Mouse (Mus musculus) heart, postnatal 0 days (tissue): ENCODE measurements at regions not wholly inside any gene's neighbourhood (a gene's known extent, or its start where the extent isn't known, plus 50 kb on each side); places are given as distances from the start of the nearest gene placed in this dataset.

Source experiments
- ATAC-seq: fragments of 200-750 bp; cut with Nextera tagmentation; 2 replicates; pipeline ENCODE4 v1.8.0; 2017; ENCODE audit warnings: low read depth, moderate number of reproducible peaks, moderate library complexity; ENCODE audit not compliant: insufficient read depth
- DNase-seq: peaks from one replicate; pipeline ENCODE4 v3.0.0-alpha.2; 2016; ENCODE audit warnings: low spot score
- H3K27ac ChIP-seq: fragments of 300-500 bp; sonication (generic); 2 replicates; pipeline ENCODE4 v1.5.1; 2014; ENCODE audit warnings: low read depth, mild to moderate bottlenecking
- H3K27me3 ChIP-seq: fragments of 300-500 bp; sonication (generic); 2 replicates; pipeline ENCODE4 v1.6.1; 2014; ENCODE audit warnings: low read length, mixed read lengths; ENCODE audit not compliant: control insufficient read depth, insufficient read depth
- H3K36me3 ChIP-seq: fragments of 300-500 bp; sonication (generic); replicated peaks from 2 replicates; pipeline ENCODE4 v1.6.1; 2014; ENCODE audit warnings: low read length, mixed read lengths; ENCODE audit not compliant: control insufficient read depth, insufficient read depth
- H3K4me1 ChIP-seq: fragments of 300-500 bp; sonication (generic); 2 replicates; pipeline ENCODE4 v1.6.1; 2014; ENCODE audit warnings: antibody characterized with exemption; ENCODE audit not compliant: control insufficient read depth, insufficient read depth
- H3K4me2 ChIP-seq: fragments of 300-500 bp; sonication (generic); 2 replicates; pipeline ENCODE4 v1.6.1; 2014; ENCODE audit warnings: low read depth, mild to moderate bottlenecking, low read length, moderate library complexity
- H3K4me3 ChIP-seq: fragments of 300-500 bp; sonication (generic); 2 replicates; pipeline ENCODE4 v1.5.1; 2014; ENCODE audit warnings: low read depth, low read length
- H3K9ac ChIP-seq: fragments of 300-500 bp; sonication (generic); replicated peaks from 2 replicates; pipeline ENCODE4 v1.6.1; 2014; ENCODE audit warnings: low read depth, low read length, mixed read lengths
- H3K9me3 ChIP-seq: fragments of 300-500 bp; sonication (generic); replicated peaks from 2 replicates; pipeline ENCODE4 v1.6.1; 2016; ENCODE audit warnings: low read length; ENCODE audit not compliant: control insufficient read depth
- CTCF ChIP-seq: IDR thresholded peaks from 2 replicates; pipeline ENCODE4 v1.5.1; 2016; ENCODE audit warnings: antibody characterized with exemption, control low read depth, low read depth
- EP300 ChIP-seq: IDR thresholded peaks from 2 replicates; pipeline ENCODE4 v1.6.1; 2016; ENCODE audit warnings: antibody characterized with exemption, low read depth
- WGBS: fragments of 180-500 bp; shearing (Covaris S2); extraction: QIAGEN DNeasy Blood & Tissue Kit; methylation state at CpG from one replicate; pipeline ENCODE4 v1.1.7; 2014; 5-methylcytosine and 5-hydroxymethylcytosine counted together

DNA sequence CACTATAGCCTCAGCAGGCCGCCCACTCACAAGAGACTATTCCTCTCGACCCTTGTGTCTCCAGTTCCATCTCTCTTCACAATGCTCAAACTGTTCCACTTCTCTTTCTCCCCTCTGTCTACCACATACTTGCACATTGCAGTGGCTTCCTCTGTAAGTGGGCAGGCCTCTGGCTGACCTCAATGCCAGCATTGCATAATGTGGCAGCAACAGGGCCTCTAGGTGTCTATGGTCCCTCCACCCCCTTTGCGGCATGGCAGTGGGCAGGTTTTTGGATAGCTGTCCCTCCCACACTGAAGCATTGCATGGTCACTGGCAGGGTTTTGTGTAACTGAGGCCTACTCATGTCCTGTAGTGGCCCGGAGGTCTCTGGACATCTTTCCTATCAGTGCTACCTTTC, 302.7 kb upstream of the Kcnh8 start:
- no peak for TF ChIP-seq CTCF
- no peak for TF ChIP-seq EP300
- H3K9ac ChIP-seq: no peak overlapping the region
- H3K36me3 ChIP-seq: no peaks in the 10 kb centered on the region
- H3K4me2 ChIP-seq: no peak overlapping the region
- H3K27ac ChIP-seq: no peak overlapping the region
- no peak for ATAC-seq
- no peak overlapping the region for H3K4me3 ChIP-seq
- no peaks in the 10 kb centered on the region for H3K4me1 ChIP-seq
- no peaks in the 10 kb centered on the region for H3K27me3 ChIP-seq
- DNase-seq: no peak
- H3K9me3 ChIP-seq: no peaks in the 10 kb centered on the region
- WGBS: 81% methylated on average over 4 of the region's 4 CpGs

DNA sequence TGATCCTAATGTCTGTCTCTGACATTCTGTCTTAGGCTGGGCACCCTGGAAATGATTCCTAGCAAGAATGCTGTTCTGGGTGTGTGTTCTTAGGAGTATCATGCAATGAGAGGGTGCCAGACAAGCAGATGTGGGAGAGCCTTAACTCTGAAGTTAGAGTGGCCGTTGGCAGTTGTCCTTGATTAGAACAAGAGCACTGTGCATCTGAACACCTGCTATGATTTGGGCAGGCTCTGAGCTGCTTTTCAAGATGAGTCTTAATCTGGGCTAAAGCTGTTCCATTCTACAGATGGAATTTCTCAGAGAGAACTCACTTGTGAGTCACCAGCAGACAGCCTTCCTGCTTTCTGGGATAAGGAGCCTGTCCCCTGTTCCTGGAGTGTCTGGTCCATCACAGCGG, 317.1 kb upstream of the Kcnh8 start:
- 73% methylated on average over 2 of the region's 2 CpGs for WGBS
- no peak for TF ChIP-seq EP300
- no peak for TF ChIP-seq CTCF
- Histone ChIP-seq H3K27ac (no peak overlapping the region; the same call in 1 of the 2 replicates), H3K9ac (no peak overlapping the region), H3K9me3 (no peaks in the 10 kb centered on the region), H3K4me2 (no peak overlapping the region), H3K27me3 (no peaks in the 10 kb centered on the region), H3K36me3 (no peaks in the 10 kb centered on the region), H3K4me3 (no peak overlapping the region), H3K4me1 (no peaks in the 10 kb centered on the region)
- no peak for ATAC-seq
- no peak for DNase-seq

DNA sequence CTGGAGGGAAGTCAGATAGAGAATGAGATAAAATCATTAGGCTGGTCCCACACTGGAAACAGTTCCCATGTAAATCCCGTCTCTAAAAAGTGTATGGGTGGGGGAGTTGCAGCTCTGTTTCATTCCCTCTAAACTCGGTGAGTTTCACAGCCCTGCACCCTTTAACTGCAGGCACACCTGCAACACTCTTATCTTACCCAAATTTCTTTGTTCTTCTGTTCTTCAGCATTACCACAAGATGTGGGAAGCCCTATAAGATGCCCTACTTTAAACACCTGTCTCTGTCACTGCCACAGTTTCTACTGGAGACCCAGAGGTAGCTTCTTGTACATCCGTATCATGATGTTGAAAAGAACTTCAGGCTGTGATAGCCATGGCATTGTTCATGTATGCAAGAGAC, 320.2 kb upstream of the Kcnh8 start:
- ATAC-seq (no peak), DNase-seq (no peak)
- Histone ChIP-seq H3K4me2 (no peak overlapping the region), H3K9ac (no peak overlapping the region), H3K4me1 (no peaks in the 10 kb centered on the region), H3K4me3 (no peak overlapping the region), H3K27ac (peak overlapping the region; percentile 43; the same call in 1 of the 2 replicates), H3K9me3 (no peaks in the 10 kb centered on the region), H3K27me3 (no peaks in the 10 kb centered on the region), H3K36me3 (no peaks in the 10 kb centered on the region)
- TF ChIP-seq CTCF (no peak), EP300 (no peak)
- WGBS: 57% methylated on average over 3 of the region's 3 CpGs

DNA sequence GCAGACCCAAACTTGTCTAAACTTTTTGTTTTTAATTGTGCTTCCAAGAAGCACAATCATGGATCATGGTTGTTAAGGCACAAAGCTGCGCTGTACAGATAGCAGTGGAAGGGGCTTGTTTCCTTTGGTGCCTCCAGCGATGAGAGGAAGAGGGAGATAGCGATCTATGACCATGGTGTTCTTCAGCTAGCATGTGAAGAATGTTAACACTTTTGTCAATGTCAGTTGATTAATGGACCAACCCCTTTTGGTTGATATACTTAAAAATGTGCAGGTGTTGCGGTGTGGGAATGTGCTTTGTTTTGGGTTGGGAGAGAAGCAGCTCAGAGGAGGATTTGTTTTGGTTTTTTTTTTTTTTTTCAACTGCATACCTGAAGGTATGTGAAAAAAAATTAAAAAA, 324.0 kb upstream of the Kcnh8 start:
- Histone ChIP-seq H3K27ac (no peak overlapping the region), H3K36me3 (no peaks in the 10 kb centered on the region), H3K9me3 (no peaks in the 10 kb centered on the region), H3K4me1 (no peaks in the 10 kb centered on the region), H3K27me3 (no peaks in the 10 kb centered on the region), H3K9ac (no peak overlapping the region), H3K4me3 (no peak overlapping the region), H3K4me2 (no peak overlapping the region)
- no peak for DNase-seq
- WGBS: 63% methylated on average over 4 of the region's 4 CpGs
- TF ChIP-seq EP300: no peak
- TF ChIP-seq CTCF: no peak
- ATAC-seq: no peak

DNA sequence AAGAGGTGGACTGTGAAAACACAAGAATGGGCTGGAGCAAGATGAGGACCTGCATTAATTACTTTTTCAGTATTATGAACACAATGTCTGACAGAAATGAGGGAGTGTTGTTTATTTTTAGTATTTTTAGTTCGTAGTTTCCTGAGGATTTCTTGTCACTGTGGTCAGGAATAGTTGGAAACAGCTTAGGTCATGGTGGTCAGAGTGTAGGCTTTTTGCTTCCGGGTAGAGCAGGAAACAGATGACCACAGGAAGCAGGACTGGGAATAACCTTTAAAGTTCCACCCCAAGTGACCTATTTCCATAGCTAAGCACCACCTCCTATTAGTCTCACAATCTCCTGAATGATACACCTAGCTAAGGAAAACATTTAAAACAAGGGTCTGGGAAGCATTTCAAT, 333.7 kb upstream of the Kcnh8 start:
- Histone ChIP-seq H3K27ac (no peak overlapping the region), H3K4me1 (no peaks in the 10 kb centered on the region), H3K4me2 (no peak overlapping the region), H3K27me3 (no peaks in the 10 kb centered on the region), H3K4me3 (no peak overlapping the region), H3K36me3 (no peaks in the 10 kb centered on the region), H3K9ac (no peak overlapping the region), H3K9me3 (no peaks in the 10 kb centered on the region)
- DNase-seq (no peak), ATAC-seq (no peak)
- no peak for TF ChIP-seq EP300
- no peak for TF ChIP-seq CTCF
- WGBS: 46% methylated on average over 2 of the region's 2 CpGs

DNA sequence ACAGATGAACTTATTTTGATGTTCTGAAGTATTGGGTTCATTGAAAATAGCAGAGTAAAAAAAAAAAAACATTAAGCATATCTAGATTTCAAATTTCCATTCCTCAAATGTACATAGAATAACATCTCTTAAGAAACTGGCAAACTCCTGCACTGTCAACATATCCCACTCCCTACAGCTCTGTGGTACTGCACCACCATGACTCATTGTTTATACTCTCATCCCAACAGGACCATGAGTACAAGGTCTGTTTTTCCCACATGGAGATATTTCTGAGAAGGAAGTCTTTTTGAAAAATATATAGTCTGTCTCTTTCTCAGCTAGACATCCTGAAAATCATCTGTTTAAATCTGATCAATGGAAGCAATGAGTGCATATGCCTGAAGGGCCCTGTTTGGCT, 351.2 kb upstream of the Kcnh8 start:
- no peak for TF ChIP-seq CTCF
- TF ChIP-seq EP300: no peak
- H3K4me3 ChIP-seq: no peak overlapping the region
- H3K4me1 ChIP-seq: no peaks in the 10 kb centered on the region
- no peaks in the 10 kb centered on the region for H3K27me3 ChIP-seq
- H3K4me2 ChIP-seq: no peak overlapping the region
- no peaks in the 10 kb centered on the region for H3K36me3 ChIP-seq
- ATAC-seq (no peak), DNase-seq (no peak)
- no peak overlapping the region for H3K9ac ChIP-seq
- no peaks in the 10 kb centered on the region for H3K9me3 ChIP-seq
- no peak overlapping the region for H3K27ac ChIP-seq
